Mouse (Mus musculus) forebrain, embryonic 15.5 days (tissue): Measurements from ENCODE around the gene Casq1. TPM values are rescaled to one million over a fixed set of nuclear protein-coding genes. Genes with fewer than 3 reads are reported as not detected.

Experiments
- ATAC-seq: fragments of 200-750 bp; cut with Nextera tagmentation; replicated peaks from 2 replicates; pipeline ENCODE4 v1.8.0; 2017; ENCODE audit warnings: mild to moderate bottlenecking, moderate TSS enrichment, moderate library complexity
- H3K27ac ChIP-seq: fragments of 300-500 bp; sonication (generic); replicated peaks from 2 replicates; pipeline ENCODE4 v1.5.1; 2015; ENCODE audit warnings: mild to moderate bottlenecking, inconsistent platforms
- H3K27me3 ChIP-seq: fragments of 300-500 bp; sonication (generic); 2 replicates; pipeline ENCODE4 v1.6.1; 2015; ENCODE audit warnings: inconsistent platforms
- H3K36me3 ChIP-seq: fragments of 300-500 bp; sonication (generic); 2 replicates; pipeline ENCODE4 v1.6.1; 2015; ENCODE audit warnings: mild to moderate bottlenecking, inconsistent platforms
- H3K4me1 ChIP-seq: fragments of 300-500 bp; sonication (generic); 2 replicates; pipeline ENCODE4 v1.6.1; 2015; ENCODE audit warnings: inconsistent platforms
- H3K4me2 ChIP-seq: fragments of 300-500 bp; sonication (generic); replicated peaks from 2 replicates; pipeline ENCODE4 v1.6.1; 2015; ENCODE audit warnings: mild to moderate bottlenecking, inconsistent platforms
- H3K4me3 ChIP-seq: fragments of 300-500 bp; sonication (generic); 2 replicates; pipeline ENCODE4 v1.5.1; 2015; ENCODE audit warnings: mild to moderate bottlenecking, inconsistent platforms
- H3K9ac ChIP-seq: fragments of 300-500 bp; sonication (generic); replicated peaks from 2 replicates; pipeline ENCODE4 v1.6.1; 2015; ENCODE audit warnings: mild to moderate bottlenecking, inconsistent platforms
- H3K9me3 ChIP-seq: fragments of 300-500 bp; sonication (generic); 2 replicates; pipeline ENCODE4 v1.6.1; 2016; ENCODE audit warnings: inconsistent platforms
- WGBS: fragments of 180-500 bp; shearing (Covaris S2); methylation state at CpG from one replicate; pipeline ENCODE4 v1.1.7; 2015; ENCODE audit warnings: mixed read lengths; 5-methylcytosine and 5-hydroxymethylcytosine counted together
- polyA plus RNA-seq: library from polyadenylated mRNA; unstranded; fragments of >200 nt; fragmentation: Nextera tagmentation; extraction: Ambion mirVana; gene quantifications from 2 replicates; pipeline ENCODE4 v1.2.1, GENCODE M21; 2015

Casq1 gene
- polyA plus RNA-seq, 1 experiment from 2014 or later, result 6.4 TPM

DNA sequence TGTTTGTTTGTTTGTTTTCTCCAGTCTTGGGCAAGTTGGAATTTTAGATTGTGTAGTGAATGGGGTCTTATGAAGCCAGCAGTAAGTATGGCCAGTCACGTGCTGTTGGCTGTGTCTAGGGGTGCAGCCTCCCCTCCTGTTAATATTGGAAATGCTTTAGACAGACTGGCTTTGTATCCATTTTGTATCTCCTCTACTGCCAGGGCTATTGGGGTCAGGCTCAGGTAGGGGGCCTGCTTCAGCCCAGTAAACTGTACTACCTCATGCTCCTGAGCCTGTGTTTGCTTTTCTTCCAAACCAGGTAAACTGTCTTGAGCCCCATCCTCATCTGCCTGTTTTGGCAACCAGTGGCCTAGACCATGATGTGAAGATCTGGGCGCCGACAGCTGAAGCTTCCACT is 27.5 kb downstream of the Casq1 start:
- Histone ChIP-seq H3K4me3 (no peak overlapping the region), H3K27me3 (no peaks in the 10 kb centered on the region), H3K27ac (no peak overlapping the region), H3K9ac (no peak overlapping the region), H3K4me2 (no peak overlapping the region), H3K9me3 (no peaks in the 10 kb centered on the region), H3K4me1 (no peaks in the 10 kb centered on the region), H3K36me3 (peaks cover 84% of the 10 kb centered on the region)
- WGBS, result 88% methylated on average over 3 of the region's 3 CpGs
- ATAC-seq, result no peak

- 92% methylated on average over 2 of the region's 2 CpGs for WGBS
- no peak for ATAC-seq
- Histone ChIP-seq H3K9ac (no peak overlapping the region), H3K27ac (no peak overlapping the region), H3K4me1 (no peaks in the 10 kb centered on the region), H3K4me2 (no peak overlapping the region), H3K9me3 (no peaks in the 10 kb centered on the region), H3K36me3 (peaks cover 84% of the 10 kb centered on the region), H3K27me3 (no peaks in the 10 kb centered on the region), H3K4me3 (no peak overlapping the region)
Observed at GRCm38 (mm10) chr1:172191578-172191977, 28.1 kb downstream of the Casq1 start.

DNA sequence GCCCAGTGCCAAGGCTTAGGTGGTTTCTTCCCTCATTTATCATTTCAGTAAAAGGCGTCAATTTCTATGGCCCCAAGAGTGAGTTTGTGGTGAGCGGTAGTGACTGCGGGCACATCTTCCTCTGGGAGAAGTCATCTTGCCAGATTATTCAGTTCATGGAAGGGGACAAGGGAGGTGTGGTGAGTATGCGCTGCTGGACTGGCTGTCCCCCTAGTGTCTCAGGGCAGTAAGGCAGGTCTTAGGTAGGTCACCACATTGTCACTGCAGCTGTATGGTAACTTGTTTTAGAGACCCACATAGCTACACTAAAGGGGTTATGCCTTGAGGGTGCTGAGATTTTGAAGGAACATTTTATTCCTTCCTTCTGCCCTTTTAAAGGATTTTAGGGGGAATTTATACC is 30.8 kb downstream of the Casq1 start:
- no peak overlapping the region for H3K4me2 ChIP-seq
- H3K9me3 ChIP-seq, result no peaks in the 10 kb centered on the region
- H3K36me3 ChIP-seq, result peaks cover 72% of the 10 kb centered on the region
- no peak overlapping the region for H3K27ac ChIP-seq
- 67% methylated on average over 4 of the region's 4 CpGs for WGBS
- no peak for ATAC-seq
- H3K4me3 ChIP-seq, result no peak overlapping the region
- no peaks in the 10 kb centered on the region for H3K4me1 ChIP-seq
- H3K9ac ChIP-seq, result no peak overlapping the region
- H3K27me3 ChIP-seq, result no peaks in the 10 kb centered on the region

GRCm38 (mm10) chr1:172186401-172187289 is 33.0 kb downstream of the Casq1 start:
- no peak overlapping the region for H3K27ac ChIP-seq
- H3K36me3 ChIP-seq, result peaks cover 66% of the 10 kb centered on the region
- H3K4me1 ChIP-seq, result no peaks in the 10 kb centered on the region
- no peak overlapping the region for H3K9ac ChIP-seq
- WGBS, result 94% methylated on average over 10 of the region's 10 CpGs
- no peaks in the 10 kb centered on the region for H3K27me3 ChIP-seq
- no peak for ATAC-seq
- H3K9me3 ChIP-seq, result no peaks in the 10 kb centered on the region
- H3K4me2 ChIP-seq, result no peak overlapping the region
- H3K4me3 ChIP-seq, result no peak overlapping the region

GRCm38 (mm10) chr1:172183915-172184314 is 35.8 kb downstream of the Casq1 start:
- H3K27ac ChIP-seq, result no peak overlapping the region
- H3K4me2 ChIP-seq, result no peak overlapping the region
- no peak overlapping the region for H3K9ac ChIP-seq
- no peak for ATAC-seq
- H3K4me3 ChIP-seq, result no peak overlapping the region
- peaks cover 65% of the 10 kb centered on the region for H3K36me3 ChIP-seq
- no peaks in the 10 kb centered on the region for H3K4me1 ChIP-seq
- H3K27me3 ChIP-seq, result no peaks in the 10 kb centered on the region
- no peaks in the 10 kb centered on the region for H3K9me3 ChIP-seq

DNA sequence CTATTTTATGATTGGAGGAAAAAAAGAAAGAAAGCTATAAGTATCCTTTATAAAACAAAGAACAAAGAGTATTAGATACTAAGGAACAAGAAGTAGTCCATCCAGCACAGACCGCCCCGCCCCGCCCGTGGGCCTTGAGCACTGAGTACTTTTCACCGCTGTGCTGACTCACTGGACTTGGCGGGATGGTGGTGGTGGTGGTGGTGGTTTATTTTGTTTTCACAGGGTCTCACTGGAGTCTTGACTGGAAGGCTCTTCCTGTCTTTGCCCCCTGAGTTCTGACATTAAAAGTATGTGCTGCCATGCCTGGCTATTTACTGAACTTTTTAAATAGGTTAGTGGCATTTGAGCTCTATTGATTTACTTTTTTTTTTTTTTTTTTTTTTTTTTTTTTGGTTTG is 36.6 kb downstream of the Casq1 start:
- no peak for ATAC-seq
- WGBS, result 95% methylated on average over 6 of the region's 6 CpGs

DNA sequence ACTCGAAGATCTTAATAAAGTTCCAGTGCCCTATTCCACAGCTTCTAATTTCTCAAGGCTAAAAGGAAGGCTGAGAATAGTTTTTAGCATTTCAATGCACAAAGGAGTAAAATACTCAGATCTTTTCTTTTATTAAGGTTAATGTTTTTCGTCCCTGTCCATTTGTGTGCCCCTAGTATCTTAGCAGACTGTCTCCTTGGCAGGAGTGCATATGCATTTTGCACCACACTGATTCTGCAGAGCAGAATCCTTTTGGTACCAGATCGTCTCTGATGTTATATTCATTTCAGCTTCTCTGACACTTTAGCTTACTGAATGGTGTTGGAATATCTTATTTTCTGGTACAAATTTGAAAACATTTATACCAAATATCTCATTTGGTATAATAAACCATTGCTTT is 37.9 kb downstream of the Casq1 start:
- no peak overlapping the region for H3K4me2 ChIP-seq
- no peak overlapping the region for H3K9ac ChIP-seq
- ATAC-seq, result no peak
- H3K27ac ChIP-seq, result no peak overlapping the region
- no peaks in the 10 kb centered on the region for H3K9me3 ChIP-seq
- WGBS, result 93% methylated on average over 3 of the region's 3 CpGs
- H3K4me3 ChIP-seq, result no peak overlapping the region
- H3K4me1 ChIP-seq, result no peaks in the 10 kb centered on the region
- H3K36me3 ChIP-seq, result peaks cover 54% of the 10 kb centered on the region
- no peaks in the 10 kb centered on the region for H3K27me3 ChIP-seq

More for the DNA sequence above, 36.6 kb downstream of the Casq1 start:
- no peak overlapping the region for H3K27ac ChIP-seq
- H3K36me3 ChIP-seq, result peaks cover 60% of the 10 kb centered on the region
- H3K9ac ChIP-seq, result no peak overlapping the region
- no peak overlapping the region for H3K4me2 ChIP-seq
- H3K4me3 ChIP-seq, result no peak overlapping the region
- H3K27me3 ChIP-seq, result no peaks in the 10 kb centered on the region
- no peaks in the 10 kb centered on the region for H3K9me3 ChIP-seq
- H3K4me1 ChIP-seq, result no peaks in the 10 kb centered on the region

- Histone ChIP-seq H3K27ac (no peak overlapping the region), H3K27me3 (no peaks in the 10 kb centered on the region), H3K9ac (no peak overlapping the region), H3K36me3 (peaks cover 49% of the 10 kb centered on the region), H3K4me2 (no peak overlapping the region), H3K9me3 (no peaks in the 10 kb centered on the region), H3K4me1 (no peaks in the 10 kb centered on the region), H3K4me3 (no peak overlapping the region)
- ATAC-seq, result no peak
- WGBS, result 80% methylated on average over 4 of the region's 4 CpGs
Observed at GRCm38 (mm10) chr1:172180881-172181280, 38.8 kb downstream of the Casq1 start.

DNA sequence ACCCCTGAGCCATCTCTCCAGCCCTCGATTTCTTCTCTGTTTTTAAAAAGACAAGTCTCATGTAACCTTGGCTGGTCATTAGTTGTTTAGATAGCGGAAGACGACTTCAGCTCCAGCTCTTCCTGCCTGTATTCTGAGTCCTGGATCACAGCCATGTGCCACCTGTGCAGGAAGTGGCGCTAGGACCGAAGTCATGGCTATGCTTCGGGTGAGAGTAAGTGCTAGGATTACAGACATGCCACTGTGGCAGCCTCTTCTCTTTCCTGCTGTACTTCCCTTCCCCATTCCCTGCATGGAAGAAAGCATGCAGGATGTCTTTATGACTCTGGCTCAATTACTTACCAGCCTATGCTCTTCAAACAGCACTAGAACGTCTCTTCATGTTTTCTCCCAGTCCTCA is 40.6 kb downstream of the Casq1 start:
- Histone ChIP-seq H3K36me3 (peaks cover 58% of the 10 kb centered on the region), H3K27ac (no peak overlapping the region), H3K27me3 (no peaks in the 10 kb centered on the region), H3K9me3 (no peaks in the 10 kb centered on the region), H3K9ac (no peak overlapping the region), H3K4me2 (no peak overlapping the region), H3K4me1 (no peaks in the 10 kb centered on the region), H3K4me3 (no peak overlapping the region)
- 78% methylated on average over 7 of the region's 7 CpGs for WGBS
- ATAC-seq, result no peak

DNA sequence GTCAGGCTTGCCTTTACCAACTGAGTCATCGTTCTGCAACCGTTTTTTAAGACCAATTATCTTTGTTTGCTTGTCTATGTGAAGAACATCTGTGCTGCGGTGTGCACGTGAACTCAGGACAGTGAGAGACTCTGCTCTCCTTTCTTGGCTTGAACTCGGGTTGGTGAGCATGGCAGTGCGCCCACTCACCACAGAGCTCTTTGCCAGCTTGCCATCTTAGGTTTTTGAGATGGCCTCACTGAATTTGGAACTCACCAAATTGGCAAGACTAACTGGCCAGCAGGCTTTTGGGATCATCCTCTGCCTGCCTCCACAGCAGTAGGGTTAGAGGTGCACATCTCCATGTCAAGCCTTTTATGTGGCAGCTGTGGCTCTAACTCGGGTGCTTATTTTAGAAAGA is 41.9 kb downstream of the Casq1 start:
- H3K4me1 ChIP-seq, result peaks cover 3% of the 10 kb centered on the region; the same call in 1 of the 2 replicates

DNA sequence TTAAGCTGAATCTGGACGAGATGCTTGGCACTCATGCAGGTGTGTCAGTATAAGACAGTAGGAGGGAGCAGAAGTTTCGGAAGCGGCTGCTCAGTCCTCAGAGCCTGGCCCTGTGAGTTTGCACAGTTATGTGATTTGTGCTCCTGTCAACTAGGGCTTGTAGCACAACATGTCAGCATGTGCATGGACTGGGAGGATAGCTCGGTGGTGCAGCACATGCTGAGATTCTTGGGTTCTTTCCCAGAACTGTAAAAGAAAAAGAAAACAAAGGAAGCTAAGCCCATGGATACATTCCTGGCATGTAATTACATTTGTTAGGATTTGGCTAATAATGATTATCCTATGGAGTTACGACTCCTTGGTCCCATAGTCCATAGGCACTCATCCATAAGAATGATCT is 46.5 kb downstream of the Casq1 start:
- H3K9me3 ChIP-seq, result no peaks in the 10 kb centered on the region
- H3K4me3 ChIP-seq, result no peak overlapping the region
- H3K27ac ChIP-seq, result 0 out of 2 replicates have a peak overlapping the region, but pooled peaks have one; percentile 17
- H3K4me1 ChIP-seq, result peaks cover 7% of the 10 kb centered on the region
- H3K4me2 ChIP-seq, result no peak overlapping the region
- H3K36me3 ChIP-seq, result peaks cover 70% of the 10 kb centered on the region
- 41% methylated on average over 5 of the region's 5 CpGs for WGBS
- H3K27me3 ChIP-seq, result no peaks in the 10 kb centered on the region
- H3K9ac ChIP-seq, result no peak overlapping the region
- no peak for ATAC-seq

More for the DNA sequence above, 41.9 kb downstream of the Casq1 start:
- no peak overlapping the region for H3K4me2 ChIP-seq
- H3K4me3 ChIP-seq, result no peak overlapping the region
- H3K36me3 ChIP-seq, result peaks cover 68% of the 10 kb centered on the region
- no peaks in the 10 kb centered on the region for H3K9me3 ChIP-seq
- H3K27ac ChIP-seq, result no peak overlapping the region
- H3K9ac ChIP-seq, result no peak overlapping the region
- 73% methylated on average over 7 of the region's 7 CpGs for WGBS
- no peak for ATAC-seq
- H3K27me3 ChIP-seq, result no peaks in the 10 kb centered on the region

DNA sequence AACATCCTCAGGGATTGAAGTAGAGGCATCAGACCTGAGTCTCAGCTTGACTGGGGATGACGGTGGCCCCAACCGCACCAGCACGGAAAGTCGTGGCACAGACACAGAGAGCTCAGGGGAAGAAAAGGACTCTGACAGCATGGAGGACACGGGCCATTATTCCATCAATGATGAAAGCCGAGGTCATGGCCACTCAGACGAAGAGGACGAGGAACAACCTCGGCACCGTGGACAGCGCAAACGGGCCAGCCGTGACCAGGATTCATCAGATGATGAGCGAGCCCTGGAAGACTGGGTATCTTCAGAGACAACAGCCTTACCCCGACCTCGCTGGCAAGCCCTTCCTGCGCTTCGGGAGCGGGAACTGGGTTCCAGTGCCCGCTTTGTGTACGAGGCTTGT is 47.3 kb downstream of the Casq1 start:
- Histone ChIP-seq H3K27me3 (no peaks in the 10 kb centered on the region), H3K9ac (no peak overlapping the region), H3K27ac (0 out of 2 replicates have a peak overlapping the region, but pooled peaks have one; percentile 17), H3K4me1 (peaks cover 7% of the 10 kb centered on the region), H3K4me3 (no peak overlapping the region), H3K4me2 (no peak overlapping the region), H3K9me3 (no peaks in the 10 kb centered on the region), H3K36me3 (peaks cover 72% of the 10 kb centered on the region)
- 93% methylated on average over 21 of the region's 21 CpGs for WGBS
- no peak for ATAC-seq

DNA sequence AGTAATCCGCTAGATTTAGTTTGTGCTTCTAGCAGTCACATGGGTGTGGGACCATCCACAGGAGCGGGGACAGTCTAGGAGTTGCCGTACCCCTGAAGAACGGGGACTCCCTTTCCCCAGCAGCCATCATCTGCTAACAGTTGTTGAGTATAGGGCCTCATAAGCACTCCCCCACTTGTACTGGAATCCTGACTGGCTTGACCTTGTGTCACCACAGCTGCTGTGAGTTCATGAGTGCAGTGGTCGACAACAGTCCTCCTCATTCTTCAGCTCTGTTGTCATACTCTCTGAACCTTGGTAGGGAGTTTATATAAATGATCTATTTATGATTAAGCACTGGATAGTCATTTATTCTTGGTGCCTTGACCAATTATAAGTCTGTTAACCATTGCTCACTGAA is 49.9 kb downstream of the Casq1 start:
- Histone ChIP-seq H3K4me3 (no peak overlapping the region), H3K4me2 (no peak overlapping the region), H3K4me1 (peaks cover 13% of the 10 kb centered on the region), H3K27ac (no peak overlapping the region), H3K36me3 (peaks cover 66% of the 10 kb centered on the region), H3K9me3 (no peaks in the 10 kb centered on the region), H3K9ac (no peak overlapping the region), H3K27me3 (no peaks in the 10 kb centered on the region)
- WGBS, result 97% methylated on average over 5 of the region's 5 CpGs
- no peak for ATAC-seq
